Mouse (Mus musculus) ovary, postnatal 10 days (tissue): ENCODE data around the gene Igfbp1.
A peak's percentile ranks its signal among the peaks of the same experiment; 100 is the strongest.
"Not testable (repeated sequence)": the region's sequence is repeated elsewhere in the genome, so short reads cannot be mapped to it uniquely, and the experiment has no call there.

Experiments
- DNase-seq: peaks from one replicate; pipeline ENCODE4 v3.0.0; 2022; ENCODE audit warnings: low spot score

Gene Igfbp1

GRCm38 (mm10) chr11:7194432-7195311, 2.9 kb upstream of the Igfbp1 start:
- DNase-seq, result no peak

DNA sequence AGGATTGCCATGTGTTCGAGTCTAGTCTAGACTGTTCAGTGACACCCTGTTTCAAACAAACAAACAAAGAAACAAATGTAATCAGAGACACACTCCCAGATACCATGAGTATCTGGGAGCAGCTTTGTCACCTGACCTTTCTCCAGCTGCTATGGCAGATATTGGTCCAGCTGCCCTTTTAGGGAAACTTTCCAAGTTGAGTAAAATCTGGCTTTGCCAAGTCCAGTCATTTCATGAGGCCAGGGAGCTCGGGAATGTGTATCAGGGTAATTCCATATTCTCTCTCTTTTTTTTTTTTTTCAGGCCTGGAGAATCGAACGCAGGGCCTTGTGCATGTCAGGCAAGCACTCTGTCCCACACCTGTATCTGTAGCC, 2.3 kb upstream of the Igfbp1 start:
- no peak for DNase-seq

DNA sequence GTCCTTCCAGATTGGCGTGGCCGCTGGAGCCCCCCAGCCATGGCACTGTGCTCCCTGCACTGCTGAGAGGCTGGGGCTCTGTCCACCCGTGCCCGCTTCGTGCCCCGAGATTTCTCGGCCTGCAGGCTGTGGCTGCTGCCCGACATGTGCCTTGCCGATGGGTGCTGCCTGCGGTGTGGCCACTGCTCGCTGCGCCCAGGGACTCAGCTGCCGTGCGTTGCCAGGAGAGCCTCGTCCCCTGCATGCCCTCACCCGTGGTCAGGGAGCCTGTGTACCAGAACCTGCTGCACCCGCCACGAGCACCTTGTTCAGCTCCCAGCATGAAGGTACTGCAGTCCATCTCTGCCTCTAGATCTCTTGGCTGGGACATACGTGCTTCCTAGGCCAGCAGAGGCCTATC, 424 bp downstream of the Igfbp1 start:
- DNase-seq, result no peak

- DNase-seq, result no peak
Measured at GRCm38 (mm10) chr11:7198481-7199256, 1.1 kb downstream of the Igfbp1 start.

- DNase-seq, result no peak
Measured at GRCm38 (mm10) chr11:7199736-7200392, 2.3 kb downstream of the Igfbp1 start.

DNA sequence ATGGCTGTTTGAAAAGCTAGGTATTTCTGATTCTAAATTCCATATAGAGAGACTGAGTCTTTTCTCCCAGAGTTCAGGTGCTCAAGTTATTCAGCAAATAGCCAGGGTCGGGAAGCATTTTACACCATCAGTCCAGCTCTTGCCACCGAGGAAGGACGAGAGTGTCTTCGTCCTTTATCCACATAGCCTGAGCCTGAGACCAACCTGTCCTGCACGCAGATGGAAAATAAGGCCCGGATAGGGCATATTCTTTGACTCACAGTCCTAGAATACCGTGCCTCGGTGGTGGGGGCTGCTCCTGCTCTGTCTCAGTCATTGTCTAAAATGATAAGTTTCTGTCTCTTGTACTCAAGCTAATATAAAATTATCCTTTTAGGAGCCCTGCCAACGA, 2.8 kb downstream of the Igfbp1 start:
- DNase-seq, result no peak

DNA sequence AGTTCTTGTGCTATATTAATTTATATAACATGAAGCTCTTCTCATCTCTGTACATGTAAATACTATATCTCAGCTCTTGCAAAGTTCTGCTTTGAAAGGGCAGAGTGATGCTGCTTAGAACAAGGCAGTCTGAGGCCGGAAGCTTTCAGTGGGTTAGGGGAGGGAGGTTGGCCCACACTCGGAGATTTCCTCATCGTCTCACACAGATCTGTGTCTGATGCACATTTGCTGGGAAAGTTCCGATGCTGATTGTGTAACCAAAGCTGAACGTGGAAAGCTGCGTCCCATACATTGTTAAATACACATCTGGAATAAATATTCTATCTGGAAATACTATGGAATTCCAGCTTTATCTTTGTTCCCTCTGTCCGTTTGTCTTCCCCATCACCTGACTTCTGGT, 4.6 kb downstream of the Igfbp1 start:
- DNase-seq, result no peak

DNA sequence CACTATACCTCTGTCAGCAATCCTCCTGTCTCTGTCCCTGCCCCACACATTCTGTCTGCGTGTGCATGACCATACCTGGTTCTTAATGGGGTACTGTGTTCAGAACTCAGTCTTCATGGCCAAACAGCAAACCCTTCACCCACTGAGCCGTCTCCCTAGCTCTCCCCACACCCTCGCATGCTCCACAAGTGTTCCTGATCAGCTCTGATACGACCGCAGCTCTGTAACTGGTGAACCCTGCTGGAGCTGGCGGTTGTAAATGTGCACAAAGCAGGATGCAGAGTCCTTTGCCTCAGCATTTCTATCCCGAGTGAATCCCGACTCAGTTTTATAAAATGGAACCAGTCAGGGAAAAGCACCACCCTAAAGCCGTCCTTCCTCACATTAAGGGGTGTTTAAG, 6.3 kb downstream of the Igfbp1 start:
- DNase-seq, result no peak

- peak; percentile 46 for DNase-seq
Measured at GRCm38 (mm10) chr11:7210343-7210742, 12.8 kb downstream of the Igfbp1 start.

DNA sequence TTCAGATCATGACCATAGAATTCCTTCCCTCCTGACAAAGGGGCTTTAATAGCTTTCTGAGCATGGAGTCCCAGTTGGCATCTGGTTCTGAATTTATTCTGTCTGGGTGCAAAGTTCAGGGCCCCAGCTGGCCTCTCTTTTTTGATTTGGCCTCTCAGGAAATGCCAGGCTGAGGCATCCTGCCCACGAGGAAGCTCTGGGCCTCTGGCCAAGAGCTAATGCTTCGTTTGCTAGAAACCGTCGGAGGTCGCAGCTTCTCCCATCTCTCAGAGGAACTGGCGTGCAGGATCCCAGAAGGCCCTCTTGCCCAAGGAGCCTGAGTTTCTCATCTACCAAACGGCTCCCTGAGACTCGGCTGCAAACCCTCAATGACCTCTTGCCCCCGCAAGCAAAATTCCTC, 13.6 kb downstream of the Igfbp1 start:
- DNase-seq, result no peak

DNA sequence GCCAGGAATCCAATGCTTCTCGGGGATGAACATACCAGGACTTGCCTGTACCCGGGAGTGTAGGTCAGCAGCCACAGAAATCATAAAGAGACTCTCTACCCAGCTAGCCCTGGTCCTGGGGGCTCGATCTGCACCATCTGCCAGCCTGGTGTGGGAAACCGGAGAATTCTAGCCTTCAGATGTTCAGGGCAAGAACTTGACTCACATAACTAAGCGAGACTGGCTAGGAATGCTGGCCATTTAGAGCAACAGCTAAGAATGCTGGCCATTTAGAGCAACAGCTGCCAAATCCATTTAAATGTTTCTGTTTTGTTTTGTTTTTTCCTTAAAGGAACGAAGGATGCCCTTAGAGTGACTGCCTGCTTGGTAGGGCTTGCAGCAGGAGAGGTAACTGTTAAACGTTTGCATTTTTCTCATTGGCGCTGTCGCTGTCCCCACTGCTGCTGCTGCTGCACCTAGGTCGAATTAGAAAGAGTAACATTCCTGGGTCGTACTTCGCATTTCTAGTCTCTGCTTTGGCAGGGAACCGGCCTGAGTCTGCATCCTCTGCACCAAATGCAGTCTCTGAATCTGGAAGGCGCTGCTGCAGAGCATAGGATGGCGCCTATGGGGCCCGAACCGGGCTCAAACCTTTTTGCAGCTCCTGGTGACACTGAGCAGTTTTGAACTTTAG, 14.7 kb downstream of the Igfbp1 start:
- no peak for DNase-seq

GRCm38 (mm10) chr11:7213161-7213500, 15.5 kb downstream of the Igfbp1 start:
- DNase-seq, result no peak

DNA sequence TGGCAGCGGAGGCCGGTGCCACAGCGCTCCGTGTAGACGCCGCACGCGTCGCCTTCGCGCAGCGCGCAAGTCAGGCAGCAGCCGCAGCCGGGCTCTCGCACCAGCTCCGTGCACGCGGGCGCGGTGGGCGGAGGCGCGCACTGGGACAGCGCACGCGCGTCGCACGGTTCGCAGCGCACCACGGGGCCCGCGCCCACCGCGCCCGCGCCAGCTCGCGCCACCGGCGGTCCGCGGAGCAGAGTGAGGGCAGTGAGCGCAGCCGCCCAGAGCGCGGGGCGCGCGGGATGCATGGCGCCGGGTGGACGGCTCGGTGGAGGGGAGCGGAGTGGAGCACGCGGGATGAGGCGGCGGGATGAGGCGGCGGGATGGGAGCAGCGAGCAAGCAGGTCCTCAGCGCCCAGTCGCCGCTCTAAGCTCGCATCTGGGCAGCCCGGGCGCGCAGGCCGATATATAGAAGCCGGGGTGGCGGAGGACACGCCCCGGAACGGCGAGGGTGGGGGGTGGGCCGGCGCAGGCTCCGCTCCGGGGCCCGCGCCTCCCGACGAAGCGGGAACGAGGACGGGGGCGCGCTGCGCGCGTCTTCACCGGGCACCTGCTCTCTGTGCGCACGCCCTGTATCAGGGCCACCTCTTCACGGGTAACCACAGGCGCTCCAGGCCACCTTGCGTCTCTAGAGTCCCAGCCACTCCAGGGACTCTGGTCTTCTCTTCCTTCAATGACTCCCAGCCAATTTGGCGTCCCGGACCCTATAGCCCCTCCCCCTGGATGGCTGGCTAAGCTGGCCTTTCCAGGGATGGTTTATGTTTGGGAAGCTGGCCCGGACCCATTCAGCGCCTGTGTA, 16.1 kb downstream of the Igfbp1 start, which contains the start of gene Igfbp3:
Igfbp3 (minus strand) TSS at position 423 of the 841 bp plus-strand sequence.
- no peak for DNase-seq

DNA sequence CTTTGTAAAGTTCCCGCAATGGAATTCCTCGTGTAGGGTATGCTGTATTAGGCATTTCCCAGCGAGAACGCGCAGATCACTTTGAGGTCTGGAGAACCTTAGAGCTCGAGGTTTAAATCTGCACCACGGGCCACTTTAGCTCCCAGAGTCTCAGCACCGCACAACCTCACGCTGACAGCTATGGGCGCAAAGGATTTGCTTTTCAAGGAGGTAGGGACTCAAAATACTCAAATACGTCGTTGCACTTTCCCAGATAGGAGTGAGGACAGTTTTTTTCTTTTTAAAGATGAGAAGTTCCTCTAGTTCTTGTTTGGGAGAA, 16.7 kb downstream of the Igfbp1 start:
- no peak for DNase-seq

DNA sequence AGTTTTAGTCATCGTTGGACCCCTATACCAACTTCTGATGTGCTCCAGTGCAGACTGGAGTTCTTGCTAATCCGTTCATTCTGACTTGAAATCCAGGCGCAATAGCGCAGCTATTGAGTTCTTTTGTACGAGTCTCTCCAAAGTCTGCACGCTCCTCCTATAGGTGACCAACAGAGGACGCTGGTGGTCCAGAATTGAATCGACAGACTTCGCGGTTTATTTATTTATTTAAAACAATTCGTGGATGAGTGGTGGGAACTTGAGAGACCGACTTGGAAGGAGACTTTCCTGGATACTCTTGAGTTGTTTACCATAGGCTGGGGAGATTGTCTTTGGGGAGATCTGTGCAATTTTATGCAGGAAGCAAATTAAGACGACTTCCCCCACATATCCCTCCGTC, 17.2 kb downstream of the Igfbp1 start:
- DNase-seq, result no peak

DNA sequence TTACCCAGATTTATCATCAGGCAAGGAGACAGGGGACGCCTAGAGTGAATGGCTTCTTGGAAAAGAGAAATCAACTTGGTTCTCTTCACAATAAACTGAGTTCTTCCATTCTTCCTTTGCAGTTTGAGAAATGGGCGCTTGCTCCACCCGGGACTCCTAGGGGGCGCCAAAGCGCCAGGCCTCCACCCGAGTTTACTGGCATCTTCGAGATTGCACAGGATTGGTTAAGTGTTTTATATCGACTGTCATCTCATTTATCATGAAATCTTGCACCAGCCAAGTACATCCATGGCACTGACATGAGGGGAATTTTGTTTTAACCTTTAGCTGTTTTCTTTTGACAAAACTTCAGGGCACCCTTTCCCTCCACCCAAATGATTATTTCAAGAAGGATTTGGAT, 18.1 kb downstream of the Igfbp1 start:
- no peak for DNase-seq

GRCm38 (mm10) chr11:7221826-7222225, 24.2 kb downstream of the Igfbp1 start:
- not testable (repeated sequence) for DNase-seq

- DNase-seq, result no peak
Measured at GRCm38 (mm10) chr11:7226200-7226599, 28.6 kb downstream of the Igfbp1 start.

DNA sequence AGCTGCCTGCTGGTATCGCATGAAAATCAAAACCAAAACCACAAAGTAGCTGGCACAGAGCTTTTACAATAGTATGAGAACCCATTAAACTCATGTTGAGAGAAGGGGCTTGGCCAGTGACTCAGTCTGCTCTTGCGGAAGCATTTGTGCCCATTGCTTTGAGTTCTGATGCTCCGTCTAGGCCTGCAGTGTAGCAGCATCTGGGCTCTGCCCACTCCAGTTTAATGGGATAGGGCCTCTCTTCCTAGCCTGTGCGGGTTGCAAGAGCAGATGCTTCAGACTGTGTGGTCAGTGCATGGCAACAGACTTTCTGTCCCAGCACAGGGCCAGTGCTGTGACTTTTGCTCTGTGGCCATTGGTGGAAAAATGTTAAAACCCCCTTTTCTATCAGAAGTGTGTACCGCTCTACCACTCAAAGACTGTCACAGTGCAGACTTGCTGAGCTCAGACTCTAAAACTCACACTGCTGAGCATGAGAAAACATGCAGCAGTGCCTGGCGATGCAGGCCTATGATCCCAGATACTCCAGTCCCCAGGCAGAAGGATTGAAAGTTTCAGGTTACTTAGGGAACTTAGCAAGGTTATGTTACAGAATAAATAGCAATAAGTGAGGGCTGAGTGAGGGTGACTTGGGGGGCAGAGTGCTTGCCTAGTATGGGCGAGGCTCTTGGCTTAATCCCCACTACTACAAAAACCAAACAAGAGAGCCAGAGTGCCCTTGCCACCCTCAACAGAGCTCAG, 29.4 kb downstream of the Igfbp1 start:
- no peak for DNase-seq

GRCm38 (mm10) chr11:7228107-7228506, 30.5 kb downstream of the Igfbp1 start:
- DNase-seq, result no peak

DNA sequence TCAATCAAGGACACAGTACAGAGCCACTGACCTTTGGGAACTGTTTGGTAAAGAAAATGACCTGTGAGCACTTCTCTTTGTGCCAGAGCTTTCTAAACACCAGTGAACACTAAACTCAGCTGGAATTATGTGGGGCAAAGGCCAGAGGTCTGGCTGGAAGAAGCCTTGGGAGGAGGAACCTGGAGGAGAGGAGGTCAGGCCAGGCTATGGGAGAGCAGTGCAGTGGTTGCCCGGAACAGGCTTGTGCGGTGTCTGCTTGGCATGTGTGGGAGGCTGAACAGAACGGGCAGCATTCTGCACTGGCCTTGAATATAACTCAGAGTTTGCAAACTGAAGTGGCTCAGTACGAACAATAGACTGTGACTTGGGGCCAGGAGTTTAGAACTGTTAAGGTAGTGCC, 32.4 kb downstream of the Igfbp1 start:
- no peak for DNase-seq
